Mouse (Mus musculus) bone marrow, adult 2 months (tissue): ENCODE results near the gene Cmtm2b. TPM values are rescaled to one million over a fixed set of nuclear protein-coding genes. Genes with fewer than 3 reads are reported as not detected.
A peak's percentile ranks its signal among the peaks of the same experiment; 100 is the strongest.

Experiments used
- H3K27ac ChIP-seq: fragments of 200-500 bp; 2 replicates; pipeline ENCODE4 v1.5.1; 2012; ENCODE audit warnings: low read depth, mild to moderate bottlenecking, control low read depth, inconsistent platforms, low read length; ENCODE audit not compliant: control insufficient read depth, poor library complexity, insufficient read depth
- H3K4me1 ChIP-seq: fragments of 200-500 bp; 2 replicates; pipeline ENCODE4 v1.6.1; 2011; ENCODE audit warnings: low read length; ENCODE audit not compliant: control insufficient read depth, insufficient read depth
- H3K4me3 ChIP-seq: fragments of 200-500 bp; replicated peaks from 2 replicates; pipeline ENCODE3; 2011; ENCODE audit warnings: mild to moderate bottlenecking, low read depth, low read length, control low read depth; ENCODE audit not compliant: control insufficient read depth
- CTCF ChIP-seq: fragments of 200-500 bp; IDR thresholded peaks from 2 replicates; pipeline ENCODE4 v1.5.1; 2011; ENCODE audit warnings: low read length, control low read depth; ENCODE audit not compliant: control insufficient read depth, insufficient read depth
- POLR2A ChIP-seq: fragments of 200-500 bp; IDR thresholded peaks from 2 replicates; pipeline ENCODE4 v1.6.1; 2011; ENCODE audit warnings: low read depth, mild to moderate bottlenecking, control low read depth, low read length, borderline replicate concordance; ENCODE audit not compliant: control insufficient read depth
- WGBS: fragments of 180-500 bp; shearing (Covaris S2); methylation state at CpG from one replicate; pipeline ENCODE4 v1.1.7; 2018; 5-methylcytosine and 5-hydroxymethylcytosine counted together
- polyA plus RNA-seq: library from polyadenylated mRNA; stranded (reverse); fragments of >200 nt; gene quantifications from 2 replicates; pipeline ENCODE4 v1.2.4, GENCODE M21; 2011; ENCODE audit warnings: low replicate concordance; ENCODE audit not compliant: missing spikeins, insufficient read depth, insufficient read length

The Cmtm2b gene
- polyA plus RNA-seq, 1 experiment, result not detected

GRCm38 (mm10) chr8:104332665-104333631 lies 10.9 kb downstream of the Cmtm2b start:
- no peak overlapping the region for H3K27ac ChIP-seq
- TF ChIP-seq POLR2A, result no peak
- TF ChIP-seq CTCF, result no peak
- H3K4me1 ChIP-seq, result peaks cover 1% of the 10 kb centered on the region; the same call in 1 of the 2 replicates
- no peak overlapping the region for H3K4me3 ChIP-seq
- WGBS, result 49% methylated on average over 5 of the region's 5 CpGs

- WGBS, result 9% methylated on average over 5 of the region's 5 CpGs
- TF ChIP-seq POLR2A, result no peak
- no peak for TF ChIP-seq CTCF
- Histone ChIP-seq H3K4me3 (no peak overlapping the region), H3K4me1 (peaks cover 1% of the 10 kb centered on the region; the same call in 1 of the 2 replicates), H3K27ac (no peak overlapping the region)
Measured at GRCm38 (mm10) chr8:104333786-104334185, 11.8 kb downstream of the Cmtm2b start.

GRCm38 (mm10) chr8:104334196-104334595 lies 12.2 kb downstream of the Cmtm2b start:
- 84% methylated on average over 1 of the region's 1 CpGs for WGBS
- Histone ChIP-seq H3K27ac (no peak overlapping the region), H3K4me1 (peaks cover 1% of the 10 kb centered on the region; the same call in 1 of the 2 replicates), H3K4me3 (no peak overlapping the region)
- TF ChIP-seq CTCF (no peak), POLR2A (no peak)

- H3K27ac ChIP-seq, result no peak overlapping the region
- peaks cover 1% of the 10 kb centered on the region; the same call in 1 of the 2 replicates for H3K4me1 ChIP-seq
- no peak overlapping the region for H3K4me3 ChIP-seq
- no peak for TF ChIP-seq CTCF
- TF ChIP-seq POLR2A, result no peak
- WGBS, result 74% methylated on average over 1 of the region's 1 CpGs
Measured at GRCm38 (mm10) chr8:104336806-104337205, 14.8 kb downstream of the Cmtm2b start.

- no peak overlapping the region for H3K27ac ChIP-seq
- peaks cover 1% of the 10 kb centered on the region; the same call in 1 of the 2 replicates for H3K4me1 ChIP-seq
- no peak overlapping the region for H3K4me3 ChIP-seq
- TF ChIP-seq POLR2A (no peak), CTCF (no peak)
- 43% methylated on average over 3 of the region's 3 CpGs for WGBS
Measured at GRCm38 (mm10) chr8:104337890-104338289, 15.9 kb downstream of the Cmtm2b start.

GRCm38 (mm10) chr8:104339229-104339982 lies 17.4 kb downstream of the Cmtm2b start, which contains the start of gene Cmtm3:
TSS of gene Cmtm3 (plus strand) at chr8:104339410.
- Histone ChIP-seq H3K27ac (peak within 1 kb of the TSS; percentile 46; the same call in 1 of the 2 replicates), H3K4me3 (peak within 1 kb of the TSS; percentile 83), H3K4me1 (no peaks in the 10 kb centered on the region)
- no peak for TF ChIP-seq POLR2A
- no peak for TF ChIP-seq CTCF
- 30% methylated on average over 17 of the region's 18 CpGs for WGBS

GRCm38 (mm10) chr8:104339983-104340232 lies 17.9 kb downstream of the Cmtm2b start:
- WGBS, result 5% methylated on average over 6 of the region's 6 CpGs
- Histone ChIP-seq H3K4me1 (no peaks in the 10 kb centered on the region), H3K27ac (no peak overlapping the region), H3K4me3 (peak overlapping the region; percentile 83)
- TF ChIP-seq CTCF, result no peak
- no peak for TF ChIP-seq POLR2A

- Histone ChIP-seq H3K27ac (peak overlapping the region; percentile 61), H3K4me3 (peak overlapping the region; percentile 83), H3K4me1 (no peaks in the 10 kb centered on the region)
- under 1% methylated on average over 54 of the region's 54 CpGs for WGBS
- TF ChIP-seq POLR2A (peak; percentile 64; the same call in 1 of the 2 replicates), CTCF (peak; percentile 46; the same call in 1 of the 2 replicates)
Measured at GRCm38 (mm10) chr8:104340233-104341105, 18.4 kb downstream of the Cmtm2b start.
